26 mouse cellular contexts compared by ENCODE assay signal in the genomic region with DNA sequence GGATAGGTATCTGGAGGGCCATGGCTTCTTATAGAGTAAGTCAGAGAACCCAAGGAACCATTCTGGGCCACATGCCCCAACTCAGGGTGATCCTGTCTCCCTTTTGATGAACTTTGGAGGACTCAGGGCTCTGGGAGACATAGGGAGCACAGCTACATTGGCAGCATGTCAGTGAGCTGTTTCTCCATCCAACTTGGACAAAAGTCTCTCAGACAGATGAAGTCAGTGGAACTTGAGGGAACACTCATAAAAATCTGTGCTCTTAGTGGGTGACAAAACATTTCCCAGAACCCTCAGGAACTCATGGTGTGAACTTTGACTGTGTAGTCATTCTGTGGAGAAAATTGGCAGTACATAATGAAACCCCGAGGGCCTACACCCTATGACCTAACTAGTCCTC. TPM values are rescaled to one million over a fixed set of nuclear protein-coding genes. Genes with fewer than 3 reads are reported as not detected.
DNase-seq lines count a peak whose midpoint lies in the region.
"Had no signal": no experiment of that assay in that cellular context is flagged by ENCODE, and none has a peak within 500 bp of the region (broad histone marks: within the 10 kb centered on the region; RNA-seq: fewer than 3 reads in every experiment).

No protein-coding gene starts in this region.

- no peak overlapping the region for H3K4me3 ChIP-seq in brown adipose tissue, adult 24 weeks (ENCODE audit: insufficient read depth, low read depth, low read length)
- H3K4me3 ChIP-seq: embryonic facial prominence, embryonic 10.5 days; forebrain, embryonic 10.5 days; heart, embryonic 15.5 days; hindbrain, embryonic 12.5 days; layer of hippocampus, adult 2 months; limb, embryonic 12.5 days; megakaryocyte, embryonic 14.5 days; midbrain, embryonic 13.5 days had no signal

- DNase-seq in adrenal gland, adult 2 months, result peak; percentile 9
- no peak for DNase-seq in adrenal gland, postnatal 4 days (ENCODE audit: low spot score in 2 of 2)
- peak; percentile 97 for DNase-seq in heart, adult 11 months
- DNase-seq in heart, postnatal 4 days, result no peak
- DNase-seq in heart, postnatal 25 days (ENCODE audit: low spot score), result peak; percentile 58
- no peak for DNase-seq in left cerebral cortex, adult 8-10 months (ENCODE audit: low spot score in 2 of 2)
- no peak for DNase-seq in embryo, embryonic 9.5 days (ENCODE audit: extremely low spot score)
- DNase-seq: cerebellum, adult 9-11 months; kidney, postnatal 25 days; layer of hippocampus, postnatal 36 days; liver, postnatal 0 days; lung, postnatal 14 days; spleen, adult 18-20 months had no signal

- H3K4me1 ChIP-seq in brown adipose tissue, adult 24 weeks (ENCODE audit: control insufficient read depth, insufficient read depth, insufficient read length, low read length), result 0 out of 2 replicates have a peak, but pooled peaks cover 2% of the 10 kb centered on the region
- H3K4me1 ChIP-seq: embryonic facial prominence, embryonic 10.5 days; forebrain, embryonic 10.5 days; heart, embryonic 15.5 days; hindbrain, embryonic 12.5 days; limb, embryonic 12.5 days; midbrain, embryonic 13.5 days had no signal

- intact Hi-C loops in heart, postnatal 25 days (cut with DNase I), result no loop called here

- H3K27ac ChIP-seq in brown adipose tissue, adult 24 weeks (replicated peaks; ENCODE audit: low read depth, low read length), result peak overlapping the region; percentile 93
- H3K27ac ChIP-seq: embryonic facial prominence, embryonic 10.5 days; forebrain, embryonic 10.5 days; heart, embryonic 15.5 days; hindbrain, embryonic 12.5 days; layer of hippocampus, adult 2 months; limb, embryonic 12.5 days; midbrain, embryonic 13.5 days had no signal

RNA-seq across cellular contexts. Expression of a gene that starts 53.2 kb away (rescaled TPM):
- total RNA-seq in adrenal gland, adult 2 months (2021), result not detected
- not detected in 2 replicates for polyA plus RNA-seq in adrenal gland, adult 2 months (2012; rRNA removed)
- under 1 TPM; 0.36 to 0.42 TPM for total RNA-seq in adrenal gland, postnatal 4 days (2021)
- under 1 TPM; 0.32 to 0.57 TPM for total RNA-seq in heart, postnatal 4 days (2021)
- not detected in 2 replicates for polyA plus RNA-seq in brown adipose tissue, adult 24 weeks (2012; ENCODE audit: insufficient read depth, insufficient read length, missing spikeins)
- not detected for total RNA-seq in heart, postnatal 25 days (2021)
- not detected for total RNA-seq in left cerebral cortex, adult 8-10 months (2022)
- total RNA-seq: layer of hippocampus, adult 2 months; layer of hippocampus, postnatal 36 days; left cerebral cortex, postnatal 14 days had no signal
- polyA plus RNA-seq: brain, embryonic 14.5 days; embryonic facial prominence, embryonic 10.5 days; forebrain, embryonic 10.5 days; forebrain, embryonic 16.5 days; hindbrain, embryonic 12.5 days; kidney, embryonic 14.5 days; limb, embryonic 12.5 days; midbrain, embryonic 13.5 days had no signal

Comparison
In these comparisons a context has a peak if more than half of its experiments do, and no peak if none do; other contexts are left out.
1. DNase-seq: peak in adrenal gland, adult 2 months (single experiment), heart, adult 11 months (single experiment) and heart, postnatal 25 days (single experiment); none in adrenal gland, postnatal 4 days (0 of 2), heart, postnatal 4 days (single experiment), left cerebral cortex, adult 8-10 months (0 of 2) and embryo, embryonic 9.5 days (single experiment).